Mouse (Mus musculus): ENCODE measurements at regions not wholly inside any gene's neighbourhood (a gene's known extent, or its start where the extent isn't known, plus 50 kb on each side); places are given as distances from the start of the nearest gene placed in this dataset.

DNA sequence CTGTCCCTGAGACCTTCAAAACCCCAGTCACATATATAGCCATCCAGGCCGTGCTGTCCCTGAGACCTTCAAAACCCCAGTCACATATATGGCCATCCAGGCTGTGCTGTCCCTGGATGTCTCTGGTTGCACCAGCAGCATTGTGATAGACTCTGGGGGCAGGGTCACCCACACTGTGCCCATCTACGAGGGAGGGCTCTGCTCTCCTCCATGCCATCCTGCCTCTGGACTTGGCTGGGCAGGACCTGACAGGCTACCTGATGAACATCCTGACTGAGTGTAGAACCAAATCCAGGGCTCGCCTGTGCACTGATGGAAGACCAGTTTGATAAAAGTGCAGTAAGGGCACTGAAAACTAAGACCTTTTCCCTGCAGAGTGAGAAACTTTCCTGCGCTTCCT is 63.1 kb upstream of the S1pr3 start:
- DNase-seq (ENCODE audit: low read depth) = no peak

DNA sequence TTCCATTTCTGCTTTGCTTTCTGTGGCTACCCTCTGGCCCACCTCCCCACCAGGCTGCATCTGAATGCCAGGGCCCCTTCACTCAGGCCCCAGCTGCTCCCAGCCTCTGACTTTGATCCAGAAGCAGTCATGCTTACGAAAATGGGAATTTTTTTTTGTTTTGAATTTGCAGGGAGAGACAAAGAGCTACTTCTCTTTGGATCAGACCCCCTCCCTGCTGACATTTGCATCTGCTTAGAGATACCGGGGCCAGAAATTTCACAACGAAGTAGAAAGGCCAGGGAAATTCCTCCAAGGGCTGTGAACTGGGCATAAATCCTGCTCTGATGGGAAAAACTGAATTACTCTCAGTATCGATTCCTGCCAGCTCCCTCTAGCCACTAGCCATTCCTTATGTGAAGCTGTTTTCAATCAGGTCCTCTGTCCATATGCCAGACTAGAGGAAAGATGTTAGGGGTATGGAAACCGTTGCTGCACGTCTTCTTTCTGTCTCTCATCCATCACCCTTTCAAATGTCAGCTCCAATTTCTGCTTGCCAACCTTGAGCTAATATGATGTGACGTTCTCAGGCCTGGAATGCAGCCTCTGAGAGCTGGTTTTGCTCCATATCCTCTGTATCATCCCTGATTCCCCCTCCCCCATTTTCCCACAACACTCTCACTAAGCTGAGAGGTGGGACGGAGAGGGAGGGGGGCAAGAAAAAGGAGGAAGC is 62.4 kb upstream of the S1pr3 start:
- peak; percentile 96 for DNase-seq (ENCODE audit: low read depth)

DNA sequence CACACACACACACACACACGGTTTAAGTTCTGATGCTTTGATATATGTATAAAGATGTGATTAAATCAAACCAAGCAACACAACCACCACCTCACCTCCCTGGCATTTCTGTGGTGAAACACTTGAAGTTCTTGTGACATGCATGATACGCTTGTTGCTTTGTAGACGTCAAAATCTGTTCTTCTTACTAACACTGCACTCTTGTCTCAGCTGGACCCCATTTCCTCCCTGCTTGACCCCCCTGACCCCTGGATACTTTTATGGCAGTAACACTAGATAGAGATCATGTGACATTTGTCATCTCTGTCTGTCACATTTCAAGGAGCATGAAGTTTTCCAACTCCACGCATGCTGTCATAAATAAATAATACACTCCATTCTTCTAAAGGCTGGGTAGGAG is 59.7 kb upstream of the S1pr3 start:
- DNase-seq (ENCODE audit: low read depth) = no peak

DNA sequence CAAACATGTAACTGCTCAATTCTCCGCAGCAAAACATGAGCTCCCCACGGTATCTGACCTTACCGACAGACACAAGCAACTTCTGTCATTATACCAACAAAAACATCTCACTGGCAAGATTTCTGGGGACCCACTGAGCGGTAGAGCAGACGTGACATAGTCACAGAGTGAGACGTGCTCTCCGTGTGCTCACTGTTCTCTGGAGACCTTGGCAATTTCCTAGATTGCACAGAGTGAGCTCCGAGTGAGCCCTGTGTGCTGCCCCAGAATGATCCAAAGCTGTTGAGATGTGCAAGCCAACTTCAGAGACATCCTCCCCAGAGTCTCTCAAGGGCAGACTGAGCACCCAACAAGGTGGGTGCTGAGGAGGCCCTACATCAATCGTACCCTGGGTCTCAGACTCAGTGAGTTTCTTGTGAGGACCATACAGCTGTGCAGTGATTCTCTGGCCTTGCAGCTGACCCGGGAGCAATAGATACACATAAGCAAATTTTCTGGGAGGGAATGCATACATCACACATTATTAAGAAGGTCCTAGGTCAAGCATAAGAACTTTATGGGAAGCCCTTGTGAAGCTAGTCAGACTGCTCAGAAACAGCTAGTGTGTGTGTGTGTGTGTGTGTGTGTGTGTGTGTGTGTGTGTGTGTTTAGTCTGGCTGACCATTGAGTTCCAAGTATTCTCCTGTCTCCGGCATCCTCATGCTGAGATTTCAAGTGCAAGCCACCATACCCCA is 58.5 kb upstream of the S1pr3 start:
- DNase-seq (ENCODE audit: low read depth) = no peak

DNA sequence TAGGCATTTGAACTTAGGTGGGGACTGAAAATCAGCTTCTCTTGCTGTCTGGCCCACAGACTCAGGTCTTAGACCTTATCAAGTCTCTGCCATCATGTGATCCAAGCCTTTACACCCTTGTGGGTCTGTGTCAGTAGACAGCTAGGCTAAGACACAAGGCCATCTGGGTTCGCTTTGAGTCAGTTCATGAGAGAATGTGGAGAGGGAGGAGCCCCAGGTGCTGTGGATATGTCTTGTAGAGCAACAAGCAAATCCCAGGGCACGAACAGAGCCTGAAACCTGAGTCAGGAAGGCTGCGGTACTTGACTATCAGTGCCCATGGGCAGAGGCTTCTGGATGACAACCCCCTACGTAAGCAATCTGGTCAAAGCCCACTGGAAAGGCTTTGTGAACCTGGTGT is 55.6 kb upstream of the S1pr3 start:
- DNase-seq (ENCODE audit: low read depth) = no peak

DNA sequence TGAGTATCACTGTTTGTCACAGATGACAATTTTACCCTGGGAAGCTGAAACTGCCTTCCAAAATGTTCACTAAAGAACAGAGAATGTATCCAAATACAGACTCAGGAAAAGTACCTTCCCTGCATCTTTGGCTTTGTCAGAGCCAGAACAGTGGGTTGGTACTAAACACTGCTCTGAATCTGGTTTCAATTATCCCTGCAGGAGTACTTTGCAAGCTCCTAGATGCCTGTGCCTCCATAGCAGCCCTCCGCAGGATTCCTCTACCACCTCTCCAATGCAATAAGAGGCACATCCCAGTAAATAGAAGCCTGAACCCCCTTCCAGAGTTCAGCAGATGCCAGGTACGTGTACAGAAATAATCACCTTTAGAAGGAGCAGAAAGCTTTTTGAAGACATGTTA is 52.9 kb upstream of the S1pr3 start:
- no peak for DNase-seq (ENCODE audit: low read depth)

Data from fibroblast of lung, adult 2 months (primary cell).